Mouse (Mus musculus) heart, postnatal 4 days (tissue): ENCODE data around the gene Nr6a1. TPM values are rescaled to one million over a fixed set of nuclear protein-coding genes. Genes with fewer than 3 reads are reported as not detected.

Experiments
- microRNA-seq, 2 experiments: library from miRNA; unstranded; fragments of <30 nt; microRNA quantifications; one replicate each; pipeline ENCODE4 v1.2.0; 2021 to 2022
- total RNA-seq, 2 experiments: library from RNA; stranded (reverse); gene quantifications; 2 replicates each; pipeline ENCODE4 v1.2.3; 2021

Gene Nr6a1
- total RNA-seq, 2 experiments from 2014 or later = 2.1 to 2.6 TPM

Small RNAs within 50 kb of the gene (microRNA-seq; reads per million reads assigned to microRNA genes)
- gene Mir181a-2 (56.7 to 129 reads per million in 2 experiments), gene Mir181b-2 (1,799 to 3,862 reads per million in 2 experiments)

Other genes starting within 250 kb of the Nr6a1 start
- gene Nr5a1, start 213.1 kb downstream of the Nr6a1 start, total RNA-seq = under 1 TPM; 0.10 to 0.14 TPM
- gene Olfml2a, start 4.3 kb upstream of the Nr6a1 start, total RNA-seq = 10 to 100 TPM; 18.3 to 18.5 TPM
- gene Wdr38, start 69.8 kb upstream of the Nr6a1 start, total RNA-seq = under 1 TPM; 0.11 to 0.17 TPM
- 10 to 100 TPM; 51.9 to 55.6 TPM for gene Arpc5l, start 77.7 kb upstream of the Nr6a1 start, total RNA-seq
- 100 to 1,000 TPM; 455 to 469 TPM for gene Rpl35, start 77.9 kb upstream of the Nr6a1 start, total RNA-seq
- gene Golga1, start 137.9 kb upstream of the Nr6a1 start, total RNA-seq = 10 to 100 TPM; 20.0 to 22.4 TPM